Mouse (Mus musculus) limb, embryonic 14.5 days (tissue): Measurements from ENCODE around the gene Wdr25. TPM values are rescaled to one million over a fixed set of nuclear protein-coding genes. Genes with fewer than 3 reads are reported as not detected.

Experiments used
- ATAC-seq: fragments of 200-750 bp; cut with Nextera tagmentation; 2 replicates; pipeline ENCODE4 v1.8.0; 2017; ENCODE audit warnings: low read depth, moderate number of reproducible peaks, moderate TSS enrichment; ENCODE audit not compliant: low FRiP score
- DNase-seq: peaks from one replicate; pipeline ENCODE4 v3.0.0-alpha.2; 2015; ENCODE audit warnings: low spot score
- H3K27ac ChIP-seq: fragments of 300-500 bp; sonication (generic); replicated peaks from 2 replicates; pipeline ENCODE4 v1.5.1; 2014; ENCODE audit warnings: low read depth, mild to moderate bottlenecking, low read length, moderate library complexity, mixed read lengths
- H3K27me3 ChIP-seq: fragments of 300-500 bp; sonication (generic); 2 replicates; pipeline ENCODE4 v1.6.1; 2014; ENCODE audit warnings: low read length, mixed read lengths; ENCODE audit not compliant: control insufficient read depth, insufficient read depth
- H3K36me3 ChIP-seq: fragments of 300-500 bp; sonication (generic); 2 replicates; pipeline ENCODE4 v1.6.1; 2014; ENCODE audit warnings: mild to moderate bottlenecking, low read length, moderate library complexity, mixed read lengths; ENCODE audit not compliant: control insufficient read depth, insufficient read depth
- H3K4me1 ChIP-seq: fragments of 300-500 bp; sonication (generic); 2 replicates; pipeline ENCODE4 v1.6.1; 2014; ENCODE audit warnings: antibody characterized with exemption, low read length, mixed read lengths; ENCODE audit not compliant: control insufficient read depth, insufficient read depth
- H3K4me2 ChIP-seq: fragments of 300-500 bp; sonication (generic); replicated peaks from 2 replicates; pipeline ENCODE4 v1.6.1; 2014; ENCODE audit warnings: low read depth, mild to moderate bottlenecking, low read length, moderate library complexity; ENCODE audit not compliant: severe bottlenecking
- H3K4me3 ChIP-seq: fragments of 300-500 bp; sonication (generic); replicated peaks from 2 replicates; pipeline ENCODE4 v1.5.1; 2014; ENCODE audit warnings: low read length
- H3K9ac ChIP-seq: fragments of 300-500 bp; sonication (generic); 2 replicates; pipeline ENCODE4 v1.6.1; 2014; ENCODE audit warnings: mild to moderate bottlenecking, low read depth, low read length, moderate library complexity; ENCODE audit not compliant: severe bottlenecking
- H3K9me3 ChIP-seq: fragments of 300-500 bp; sonication (generic); 2 replicates; pipeline ENCODE4 v1.6.1; 2016; ENCODE audit warnings: low read length; ENCODE audit not compliant: control insufficient read depth
- POLR2A ChIP-seq: fragments of 200-500 bp; IDR thresholded peaks from 2 replicates; pipeline ENCODE4 v1.8.0; 2012; ENCODE audit warnings: inconsistent platforms, mild to moderate bottlenecking, moderate library complexity, borderline replicate concordance; ENCODE audit not compliant: insufficient read depth, insufficient read length; ENCODE audit errors: extremely low read depth
- WGBS: fragments of 180-500 bp; shearing (Covaris S2); extraction: QIAGEN DNeasy Blood & Tissue Kit; methylation state at CpG from one replicate; pipeline ENCODE4 v1.1.7; 2014; 5-methylcytosine and 5-hydroxymethylcytosine counted together
- polyA plus RNA-seq, 2 experiments: library from polyadenylated mRNA; depleted of rRNA in 1 of 2; stranded (reverse) in 1 of 2; unstranded in 1 of 2; fragments of >200 nt; fragmentation: Nextera tagmentation in 1 of 2; extraction: Ambion mirVana in 1 of 2; gene quantifications; 2 replicates each; pipeline versions ENCODE4 v1.2.1 to v1.2.3; 2012 to 2014

The Wdr25 gene
- polyA plus RNA-seq, 2 experiments, result 4.6 to 12.7 TPM

DNA sequence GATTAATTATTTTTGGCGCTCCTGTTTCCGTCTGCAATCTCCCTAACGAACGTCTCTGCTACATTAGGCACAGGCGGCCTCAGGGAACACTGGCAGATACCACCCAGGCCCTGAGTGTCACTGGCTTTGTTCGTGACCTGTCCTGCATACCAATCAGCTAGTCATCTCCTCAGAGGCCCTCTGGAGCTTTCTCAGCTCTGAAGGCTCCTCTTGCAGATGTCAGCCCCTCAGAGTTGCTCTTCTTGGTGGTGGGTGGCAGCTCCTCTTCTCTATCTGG, 89.2 kb downstream of the Wdr25 start:
- H3K4me3 ChIP-seq, result no peak overlapping the region
- H3K27me3 ChIP-seq, result no peaks in the 10 kb centered on the region
- ATAC-seq, result no peak
- no peak overlapping the region for H3K27ac ChIP-seq
- no peak overlapping the region for H3K4me2 ChIP-seq
- no peak for DNase-seq
- no peak for TF ChIP-seq POLR2A
- no peak overlapping the region for H3K9ac ChIP-seq
- H3K9me3 ChIP-seq, result no peaks in the 10 kb centered on the region
- WGBS, result 57% methylated on average over 6 of the region's 6 CpGs
- no peaks in the 10 kb centered on the region for H3K4me1 ChIP-seq
- no peaks in the 10 kb centered on the region for H3K36me3 ChIP-seq

DNA sequence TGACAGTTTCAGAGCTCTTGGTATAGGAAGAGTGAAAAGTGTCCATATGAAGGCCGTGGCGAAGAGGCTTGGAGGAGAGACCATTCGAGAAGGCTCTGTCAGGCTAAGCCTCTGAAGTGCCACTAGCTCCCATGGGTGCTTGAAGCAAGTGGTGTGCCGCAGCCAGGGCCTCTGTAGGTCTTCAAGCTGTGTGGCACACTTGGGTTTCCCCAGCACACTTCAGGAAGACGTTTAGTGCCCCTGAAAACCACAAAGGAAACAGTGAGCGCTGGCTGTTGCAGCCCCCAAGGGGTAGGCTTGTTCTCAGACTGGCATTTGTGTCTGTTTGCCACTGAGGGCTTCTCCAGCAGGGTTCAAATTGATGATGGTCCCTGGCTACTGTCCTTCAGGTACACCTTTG, 90.1 kb downstream of the Wdr25 start:
- Histone ChIP-seq H3K36me3 (no peaks in the 10 kb centered on the region), H3K4me3 (no peak overlapping the region), H3K9ac (no peak overlapping the region), H3K9me3 (no peaks in the 10 kb centered on the region), H3K27me3 (no peaks in the 10 kb centered on the region), H3K4me2 (no peak overlapping the region), H3K27ac (no peak overlapping the region), H3K4me1 (no peaks in the 10 kb centered on the region)
- no peak for DNase-seq
- no peak for TF ChIP-seq POLR2A
- 87% methylated on average over 6 of the region's 6 CpGs for WGBS
- ATAC-seq, result no peak

DNA sequence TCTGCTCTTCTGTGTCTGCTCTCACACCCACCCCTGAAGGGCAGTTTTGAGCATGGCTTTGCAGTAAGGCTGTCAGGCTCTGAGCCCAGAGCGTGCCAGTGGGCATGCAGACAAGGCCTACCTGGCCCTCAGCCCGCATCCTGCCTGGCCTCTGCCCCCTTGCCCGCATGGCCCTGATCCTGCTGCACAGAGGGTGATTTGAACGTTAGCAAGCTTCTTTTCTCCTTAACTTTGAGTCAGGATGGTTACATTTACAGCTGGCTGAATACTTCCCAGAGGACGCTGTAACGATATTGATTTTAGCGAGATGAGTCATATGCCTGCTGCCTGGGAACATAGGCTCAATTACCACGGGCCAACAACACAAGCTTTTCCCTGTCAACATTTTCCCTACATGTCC, 91.0 kb downstream of the Wdr25 start:
- Histone ChIP-seq H3K36me3 (no peaks in the 10 kb centered on the region), H3K4me2 (no peak overlapping the region), H3K9ac (no peak overlapping the region), H3K4me3 (no peak overlapping the region), H3K27me3 (no peaks in the 10 kb centered on the region), H3K27ac (no peak overlapping the region), H3K4me1 (no peaks in the 10 kb centered on the region), H3K9me3 (no peaks in the 10 kb centered on the region)
- no peak for TF ChIP-seq POLR2A
- DNase-seq (no peak), ATAC-seq (no peak)
- 65% methylated on average over 8 of the region's 8 CpGs for WGBS

DNA sequence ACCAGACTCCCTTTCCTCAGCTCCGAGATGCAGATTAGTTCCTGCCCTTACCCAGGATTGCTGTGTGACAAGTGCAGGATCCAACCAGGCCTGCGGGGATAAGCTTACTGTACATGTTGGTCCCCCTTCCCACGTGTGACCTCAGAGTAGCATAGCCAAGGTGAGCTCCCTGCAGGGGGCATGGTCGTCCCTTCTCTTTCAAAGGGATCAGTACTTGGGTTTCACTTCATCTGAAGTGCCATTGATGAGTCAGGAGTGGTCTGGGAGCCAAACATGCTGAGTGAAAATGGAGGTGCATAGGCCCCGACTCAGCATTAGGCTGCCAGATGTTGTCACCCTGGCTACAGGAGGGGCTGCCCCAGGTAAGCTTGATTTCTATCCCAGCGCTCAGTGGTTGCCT, 91.6 kb downstream of the Wdr25 start:
- H3K9ac ChIP-seq, result no peak overlapping the region
- no peaks in the 10 kb centered on the region for H3K27me3 ChIP-seq
- 66% methylated on average over 6 of the region's 6 CpGs for WGBS

DNA sequence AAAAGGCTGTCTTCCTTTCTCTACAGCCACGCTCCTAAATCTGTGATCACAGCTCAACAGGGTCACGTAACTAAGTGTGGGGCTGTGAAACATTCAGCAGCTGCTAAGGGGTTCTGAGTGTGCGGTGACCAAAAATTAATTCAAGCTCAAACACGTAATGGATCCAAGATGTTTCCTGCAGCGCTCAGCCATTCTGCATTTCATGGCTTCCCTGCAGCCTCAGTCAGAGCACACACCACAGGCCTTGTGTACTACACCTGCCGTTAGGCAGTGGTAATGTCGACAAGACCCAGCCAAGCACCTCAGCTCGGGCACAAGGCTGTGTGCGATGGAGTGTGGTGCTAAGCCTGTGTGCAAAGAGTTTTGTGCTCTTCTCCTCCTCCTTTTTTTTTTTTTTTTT, 94.0 kb downstream of the Wdr25 start:
- Histone ChIP-seq H3K9ac (no peak overlapping the region), H3K27ac (no peak overlapping the region), H3K9me3 (no peaks in the 10 kb centered on the region), H3K4me1 (no peaks in the 10 kb centered on the region), H3K4me2 (no peak overlapping the region), H3K4me3 (no peak overlapping the region), H3K36me3 (no peaks in the 10 kb centered on the region), H3K27me3 (no peaks in the 10 kb centered on the region)
- 43% methylated on average over 9 of the region's 9 CpGs for WGBS
- no peak for TF ChIP-seq POLR2A
- DNase-seq (no peak), ATAC-seq (no peak)

More for the DNA sequence above, 91.6 kb downstream of the Wdr25 start:
- no peak overlapping the region for H3K4me2 ChIP-seq
- no peaks in the 10 kb centered on the region for H3K36me3 ChIP-seq
- no peaks in the 10 kb centered on the region for H3K9me3 ChIP-seq
- no peak for DNase-seq
- H3K4me1 ChIP-seq, result no peaks in the 10 kb centered on the region
- no peak for TF ChIP-seq POLR2A
- no peak for ATAC-seq
- H3K27ac ChIP-seq, result no peak overlapping the region
- H3K4me3 ChIP-seq, result no peak overlapping the region

DNA sequence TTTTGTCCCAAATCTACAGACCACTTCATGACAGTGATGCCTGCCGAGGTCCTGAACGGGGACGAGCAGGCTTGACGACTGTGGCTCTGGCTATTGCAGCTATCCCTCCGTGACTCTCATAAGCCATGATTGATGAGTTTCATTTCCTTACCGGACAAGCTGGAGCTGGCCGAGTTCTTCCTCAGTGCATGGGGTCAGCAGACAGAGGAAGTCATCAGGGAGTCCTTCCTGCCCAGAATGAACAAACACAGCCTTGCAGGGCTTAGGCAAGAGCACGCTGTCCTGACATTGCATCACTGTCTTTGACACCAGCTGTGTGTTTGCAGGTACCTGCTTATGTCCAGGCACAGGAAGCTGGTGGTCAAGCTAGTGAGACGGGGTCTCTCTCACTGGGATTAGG, 97.0 kb downstream of the Wdr25 start:
- no peak for DNase-seq
- no peaks in the 10 kb centered on the region for H3K9me3 ChIP-seq
- no peaks in the 10 kb centered on the region for H3K36me3 ChIP-seq
- no peak overlapping the region for H3K27ac ChIP-seq
- ATAC-seq, result no peak
- no peak overlapping the region for H3K4me3 ChIP-seq
- no peak for TF ChIP-seq POLR2A
- H3K9ac ChIP-seq, result no peak overlapping the region
- no peaks in the 10 kb centered on the region for H3K4me1 ChIP-seq
- no peaks in the 10 kb centered on the region for H3K27me3 ChIP-seq
- 43% methylated on average over 9 of the region's 9 CpGs for WGBS
- H3K4me2 ChIP-seq, result no peak overlapping the region
